Mouse (Mus musculus) right cerebral cortex, postnatal 36 days (tissue): Measurements from ENCODE around the gene Tldc1.

Experiments
- DNase-seq, 2 experiments: peaks; one replicate each; pipeline ENCODE4 v3.0.0; 2022; ENCODE audit warnings: low spot score in 2 of 2, mixed read lengths in 1 of 2

Gene Tldc1

DNA sequence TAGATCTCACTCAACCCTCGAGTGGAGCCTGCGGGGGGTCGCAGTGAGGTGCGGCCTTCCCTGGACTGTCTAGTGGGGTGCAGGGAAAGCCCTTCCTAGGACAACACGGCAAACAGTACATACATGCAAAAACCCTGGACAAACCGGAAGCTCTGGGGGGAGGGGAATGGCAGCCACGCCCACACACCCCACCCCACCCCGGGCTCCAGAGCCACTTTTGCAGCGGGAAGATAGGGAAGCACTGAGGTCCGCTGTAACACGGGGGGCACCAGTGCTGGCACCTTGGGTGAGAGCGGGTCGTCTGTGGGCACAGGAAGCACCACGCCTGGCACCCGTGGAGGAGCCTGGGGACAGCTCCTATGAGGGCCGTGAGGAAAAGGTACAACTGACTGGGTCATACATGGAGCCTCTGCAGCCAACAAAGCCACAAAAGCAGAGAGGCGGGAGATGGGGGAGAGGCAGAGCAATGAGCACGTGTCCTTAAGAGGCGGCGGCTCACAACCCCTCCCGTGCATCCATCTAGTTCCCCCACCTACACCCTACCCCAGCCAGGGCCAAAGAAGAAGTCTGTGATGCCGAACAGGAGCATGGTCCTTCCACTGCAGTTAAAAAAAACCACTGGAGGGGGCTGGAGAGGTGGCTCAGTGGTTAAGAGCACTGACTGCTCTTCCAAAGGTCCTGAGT is 12.3 kb downstream of the Tldc1 start:
- no peak for DNase-seq

DNA sequence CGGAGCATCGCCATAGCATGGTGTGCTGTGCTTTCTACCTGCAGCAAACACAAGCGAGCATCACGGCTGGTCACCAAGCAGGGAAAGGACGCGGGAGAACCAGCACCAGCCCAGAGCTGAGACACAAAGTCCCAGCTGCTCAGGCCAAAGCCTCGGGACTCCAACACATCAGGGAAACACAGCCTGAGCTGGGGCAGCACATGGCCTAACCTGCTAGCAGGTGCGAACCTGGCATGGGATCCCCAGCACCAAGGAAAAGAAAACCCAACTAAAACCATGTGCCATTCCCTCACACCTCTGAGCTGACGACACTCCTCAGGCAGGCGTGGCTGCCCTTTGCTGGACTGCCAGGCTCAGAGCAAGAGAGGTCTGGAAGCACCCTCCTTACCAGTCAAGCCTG is 12.9 kb downstream of the Tldc1 start:
- DNase-seq = no peak

DNA sequence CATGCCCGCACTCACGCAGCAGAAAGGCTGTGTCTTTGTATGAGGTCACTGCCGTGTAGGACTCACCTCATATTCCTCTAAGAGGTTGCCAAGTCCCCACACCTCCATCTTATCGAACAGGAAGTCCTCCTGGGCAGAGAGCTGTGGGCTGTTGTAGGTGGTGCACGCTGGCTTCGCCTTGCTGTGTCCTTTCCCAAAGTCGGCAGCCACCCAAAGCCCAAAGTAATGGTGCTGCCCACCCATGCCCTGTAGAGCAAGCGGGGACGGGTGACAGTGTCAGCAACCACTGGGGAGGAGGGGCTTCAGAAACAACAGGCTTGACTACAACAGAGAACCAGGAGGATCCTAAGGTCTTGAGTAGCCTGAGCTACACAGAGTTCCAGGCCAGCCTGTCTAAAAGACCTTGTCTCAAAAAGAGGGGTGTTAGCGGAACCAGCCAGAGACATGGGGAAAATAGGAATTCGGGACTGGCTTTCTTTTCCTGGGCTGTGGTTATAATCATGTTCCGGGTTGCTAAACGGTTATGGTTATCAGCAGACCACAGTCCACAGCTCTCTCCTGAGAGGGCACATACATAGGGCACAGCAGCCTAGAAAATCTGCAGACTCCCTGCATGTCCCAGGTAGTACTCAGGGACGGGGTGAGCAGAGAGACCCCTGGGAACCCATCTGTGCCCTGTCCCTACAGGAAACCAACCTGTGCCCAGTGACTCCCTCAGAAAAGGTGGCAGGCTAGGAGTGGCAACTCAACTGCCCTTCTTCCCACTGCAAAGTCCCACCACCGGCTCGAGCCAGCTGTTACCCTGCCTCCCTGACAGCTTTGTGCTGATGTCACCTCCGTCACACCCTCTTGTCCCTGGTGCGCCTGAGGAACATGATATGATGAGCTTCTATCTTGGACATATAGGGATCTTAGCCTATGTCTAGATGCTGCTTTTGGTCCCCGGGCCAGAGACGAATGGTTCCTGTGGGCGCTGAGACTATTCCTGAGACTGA is 15.7 kb downstream of the Tldc1 start:
- no peak for DNase-seq

DNA sequence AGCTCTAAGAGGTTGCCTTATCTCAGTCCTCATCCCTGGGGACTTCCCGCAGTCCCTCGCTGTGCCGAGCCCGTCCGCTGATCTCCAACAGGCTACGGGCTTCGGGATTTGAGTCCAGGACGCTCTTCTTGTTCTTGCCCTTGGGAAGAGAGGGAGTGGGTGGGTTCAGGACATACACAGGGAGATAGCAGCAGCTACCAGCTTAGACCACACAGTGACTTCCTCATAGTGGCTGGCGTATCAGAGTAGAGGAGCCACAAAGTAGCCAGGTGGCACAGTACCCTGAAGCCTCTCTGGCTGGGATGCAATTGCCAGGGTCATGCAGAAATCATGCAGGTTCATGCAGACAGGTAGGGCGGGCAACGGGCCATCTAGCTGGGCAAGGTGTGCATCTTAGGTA is 16.5 kb downstream of the Tldc1 start:
- no peak for DNase-seq

DNA sequence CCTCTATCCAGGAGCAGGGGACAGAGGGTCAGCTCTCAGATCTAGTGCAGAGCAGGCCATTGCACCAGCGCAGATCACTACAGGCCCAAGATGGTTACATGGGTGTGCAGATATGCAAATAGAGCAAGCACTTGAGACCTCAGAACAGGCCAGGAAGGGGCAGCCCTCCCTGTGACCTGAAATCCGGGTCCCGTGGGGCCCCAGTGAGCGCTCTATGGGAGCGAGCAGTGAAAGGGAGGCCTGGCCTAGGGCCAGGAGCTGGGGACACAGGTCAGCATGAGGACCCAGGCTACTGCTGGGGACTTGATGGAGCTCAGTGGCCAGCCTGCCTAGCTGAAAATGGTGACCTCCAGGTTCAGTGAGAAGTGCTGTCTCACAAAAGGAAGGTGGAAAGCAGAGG is 21.7 kb downstream of the Tldc1 start:
- no peak for DNase-seq

DNA sequence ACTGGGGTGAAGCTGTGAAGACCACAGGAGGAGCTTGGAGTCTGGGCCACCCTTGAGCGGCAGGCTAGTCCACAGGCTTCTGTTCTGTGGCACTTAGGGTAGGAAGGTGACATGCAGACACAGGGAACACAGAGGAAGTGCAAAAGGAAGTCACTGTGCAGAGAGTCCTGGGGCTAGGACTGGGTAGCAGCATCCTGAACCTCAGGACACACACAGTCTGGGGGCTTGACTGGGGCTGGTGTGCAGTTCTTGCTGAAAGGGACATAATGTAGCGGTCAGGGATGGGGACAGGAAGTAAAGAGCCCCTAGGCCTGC is 22.1 kb downstream of the Tldc1 start:
- DNase-seq = no peak

DNA sequence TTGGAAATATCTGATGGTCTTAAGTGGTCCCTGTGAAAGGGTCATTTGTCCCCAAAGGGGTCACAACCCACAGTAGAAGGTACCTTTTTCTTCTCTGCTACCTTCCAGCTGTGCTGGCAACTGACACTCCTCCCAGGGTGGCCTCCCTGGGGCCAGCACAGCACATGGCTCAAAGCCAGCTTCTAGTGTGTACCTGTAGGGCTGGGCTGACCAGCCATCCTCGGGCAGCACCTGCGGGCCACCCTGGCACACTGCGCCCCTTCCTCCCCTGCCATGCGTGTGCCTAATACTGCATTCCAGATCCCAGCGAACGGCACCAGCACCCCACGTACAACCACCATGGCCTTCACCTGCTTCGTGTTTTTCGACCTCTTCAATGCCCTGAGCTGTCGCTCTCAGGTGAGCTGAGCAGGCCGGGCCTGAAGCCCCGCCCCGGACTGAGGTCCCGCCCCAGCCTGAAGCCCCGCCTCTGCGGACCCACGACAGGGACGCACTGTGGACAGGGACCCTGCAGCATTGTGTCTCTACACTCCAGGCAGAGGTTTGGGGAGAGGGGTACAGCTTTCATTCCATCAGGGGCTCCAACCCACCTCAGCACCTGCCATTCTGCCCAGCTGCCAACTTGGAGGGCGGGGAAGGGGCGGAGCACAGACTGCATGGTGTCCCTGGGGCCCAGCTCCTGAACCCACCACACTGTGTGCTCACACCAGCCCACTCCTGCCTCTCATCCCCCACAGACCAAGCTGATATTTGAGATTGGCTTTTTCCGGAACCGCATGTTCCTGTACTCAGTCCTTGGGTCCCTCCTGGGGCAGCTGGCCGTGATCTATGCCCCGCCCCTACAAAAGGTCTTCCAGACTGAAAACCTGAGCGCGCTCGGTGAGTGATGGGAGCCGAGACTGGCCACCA is 22.7 kb downstream of the Tldc1 start:
- DNase-seq = no peak

DNA sequence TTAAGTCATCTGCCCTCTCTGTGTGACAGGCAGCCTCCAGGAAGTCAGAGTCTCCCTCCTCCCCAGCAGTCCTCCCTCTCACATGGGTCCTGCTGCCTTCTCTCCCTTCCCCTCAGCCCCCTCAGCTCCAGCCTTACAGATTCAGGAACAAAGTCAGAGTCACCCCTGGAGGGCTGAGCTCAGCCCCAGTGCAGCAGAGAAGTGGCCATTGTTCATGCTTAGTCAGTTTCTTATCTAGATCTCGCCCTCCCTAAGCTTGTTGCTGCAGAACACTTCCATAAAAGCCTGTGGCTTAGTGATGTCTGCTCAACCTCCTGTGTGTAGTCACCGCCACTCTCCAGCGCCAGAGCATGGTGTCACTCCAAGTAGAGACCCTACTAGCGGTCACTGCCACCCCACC is 33.6 kb downstream of the Tldc1 start:
- no peak for DNase-seq

DNA sequence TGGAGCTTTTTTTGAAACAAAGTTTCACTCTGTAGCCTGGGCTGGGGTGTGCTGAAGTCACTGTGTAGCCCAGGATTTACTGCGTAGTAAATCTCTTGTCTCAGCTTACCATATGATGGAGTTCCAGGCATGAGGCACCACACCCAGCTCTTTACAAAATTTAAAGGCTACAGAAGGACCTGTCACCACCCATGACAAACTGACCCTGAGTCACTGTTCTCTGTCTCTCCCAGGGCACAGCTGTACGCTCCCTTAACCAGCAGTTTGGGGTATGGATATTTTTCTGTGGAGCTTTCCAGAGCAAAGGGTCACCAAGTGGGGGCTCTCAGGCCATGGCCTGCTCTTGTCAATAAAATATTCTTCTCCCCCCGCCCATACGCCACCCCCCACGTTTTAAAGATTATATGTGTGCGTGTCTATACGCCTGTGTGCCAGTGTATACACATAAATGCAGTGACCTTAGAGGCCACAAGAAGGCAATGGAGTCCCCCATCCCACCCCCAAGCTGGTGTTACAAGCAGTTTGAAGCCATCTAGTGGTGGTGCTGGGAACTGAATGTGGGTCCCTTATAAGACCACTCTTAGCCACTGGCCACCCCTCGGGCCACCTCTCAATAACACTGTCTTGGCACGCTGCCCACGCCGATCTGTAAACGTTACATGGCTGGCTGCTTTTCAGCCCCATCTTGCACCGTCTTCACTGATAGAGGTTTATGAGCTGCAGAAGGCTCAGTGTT is 34.8 kb downstream of the Tldc1 start:
- no peak for DNase-seq

DNA sequence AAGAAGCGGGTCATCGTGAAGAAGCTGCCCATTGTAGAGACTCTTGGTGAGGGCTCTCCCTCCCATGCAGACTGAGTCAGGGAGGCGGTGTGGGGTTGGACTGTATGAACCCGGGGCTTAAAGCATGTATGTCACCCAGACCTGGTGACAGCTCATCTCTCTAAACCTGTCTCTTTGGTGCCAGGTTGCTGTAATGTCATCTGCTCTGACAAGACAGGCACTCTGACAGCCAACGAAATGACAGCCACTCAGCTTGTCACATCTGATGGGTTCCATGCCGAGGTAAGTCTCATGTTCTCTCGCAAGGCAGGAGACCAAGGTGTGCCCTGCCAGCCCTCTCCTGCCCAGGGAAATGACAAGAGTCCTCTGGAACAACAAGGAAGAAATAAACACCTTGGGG is 35.8 kb downstream of the Tldc1 start:
- DNase-seq = no peak

DNA sequence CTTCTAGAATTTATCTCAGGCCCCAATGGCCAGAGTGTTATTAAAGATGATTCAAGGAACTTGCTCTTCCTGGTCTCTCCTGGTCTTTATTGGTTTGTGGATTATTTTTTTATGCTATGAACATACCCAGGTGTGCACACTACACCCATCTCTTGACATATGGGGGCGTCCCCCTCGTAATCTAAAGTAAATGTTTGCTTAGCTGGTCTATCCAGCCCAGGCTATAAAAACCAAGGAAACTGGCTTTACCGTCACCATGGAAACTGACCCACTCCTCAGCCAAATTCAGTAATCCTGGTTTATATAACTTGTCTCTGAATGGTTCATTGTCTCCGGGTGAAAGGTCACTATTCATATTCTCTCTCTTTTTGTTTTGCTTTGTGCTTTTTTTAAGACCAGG is 37.6 kb downstream of the Tldc1 start:
- no peak for DNase-seq

DNA sequence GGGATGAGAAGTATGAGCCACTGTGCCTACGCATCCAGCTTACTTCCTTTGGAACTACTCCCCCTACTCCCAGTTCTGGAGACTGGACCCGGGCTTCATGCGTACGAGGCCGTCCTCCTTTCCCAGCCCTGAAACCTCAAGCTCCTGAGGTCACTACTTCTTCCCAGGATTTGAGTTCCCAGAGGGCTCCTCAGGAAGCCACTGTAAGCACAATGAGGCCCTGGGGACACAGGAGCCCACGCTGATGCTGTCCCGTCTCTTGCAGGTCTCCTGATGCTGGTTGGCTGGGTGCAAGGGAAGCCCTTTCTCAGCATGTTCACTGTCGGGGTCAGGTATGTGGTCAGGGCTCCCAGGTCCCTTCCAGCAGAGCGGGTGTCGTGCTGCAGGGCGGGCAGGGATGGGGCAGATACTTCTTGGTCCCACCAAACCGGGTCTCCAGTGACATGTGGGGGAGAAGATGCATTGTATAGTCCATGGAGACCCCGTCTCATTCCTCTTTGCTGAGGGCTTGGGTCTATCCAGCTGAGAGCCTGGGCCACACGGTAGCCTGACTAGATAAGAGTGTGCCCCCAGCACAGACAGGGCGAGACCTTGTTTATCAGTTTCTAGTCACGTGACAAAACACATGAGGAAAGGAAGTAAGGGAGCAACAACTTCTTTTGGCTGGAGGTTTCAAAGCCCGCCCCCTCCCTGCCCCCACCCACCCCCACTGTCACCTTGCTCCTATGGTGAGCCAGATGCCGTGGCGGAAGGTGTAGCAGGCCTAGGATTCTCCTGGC is 39.9 kb downstream of the Tldc1 start:
- no peak for DNase-seq

DNA sequence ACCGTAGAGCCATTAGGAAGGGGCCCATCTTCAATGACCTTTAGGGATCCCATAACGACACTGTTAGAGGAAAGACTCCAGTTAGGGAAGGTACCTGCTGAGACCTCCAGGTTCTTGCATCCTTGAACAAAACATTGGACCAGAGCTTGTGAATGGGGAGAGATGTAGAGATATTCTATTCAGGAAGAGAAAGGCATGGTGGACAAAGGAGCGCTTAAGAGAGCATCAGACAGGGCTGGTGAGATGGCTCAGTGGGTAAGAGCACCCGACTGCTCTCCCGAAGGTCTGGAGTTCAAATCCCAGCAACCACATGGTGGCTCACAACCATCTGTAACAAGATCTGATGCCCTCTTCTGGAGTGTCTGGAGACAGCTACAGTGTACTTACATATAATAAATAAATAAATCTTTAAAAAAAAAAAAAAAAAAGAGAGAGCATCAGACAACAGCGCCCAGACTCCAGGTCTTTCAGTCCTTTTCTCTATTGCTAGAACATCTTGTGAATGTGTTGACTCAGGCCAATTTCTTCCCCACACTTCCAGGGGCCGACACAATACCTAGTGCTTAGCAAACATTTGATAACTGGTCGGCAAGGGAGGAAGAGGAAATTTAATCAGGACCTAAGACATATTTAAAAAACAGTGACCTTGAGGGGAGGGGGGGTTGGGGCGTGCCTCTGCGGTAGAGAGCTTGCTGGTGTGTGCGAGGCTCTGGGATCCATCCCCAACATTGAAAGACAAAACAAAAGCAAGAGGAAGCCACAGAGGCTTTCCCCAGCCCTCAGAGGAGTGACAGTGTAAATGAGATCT is 40.9 kb downstream of the Tldc1 start:
- DNase-seq = no peak

DNA sequence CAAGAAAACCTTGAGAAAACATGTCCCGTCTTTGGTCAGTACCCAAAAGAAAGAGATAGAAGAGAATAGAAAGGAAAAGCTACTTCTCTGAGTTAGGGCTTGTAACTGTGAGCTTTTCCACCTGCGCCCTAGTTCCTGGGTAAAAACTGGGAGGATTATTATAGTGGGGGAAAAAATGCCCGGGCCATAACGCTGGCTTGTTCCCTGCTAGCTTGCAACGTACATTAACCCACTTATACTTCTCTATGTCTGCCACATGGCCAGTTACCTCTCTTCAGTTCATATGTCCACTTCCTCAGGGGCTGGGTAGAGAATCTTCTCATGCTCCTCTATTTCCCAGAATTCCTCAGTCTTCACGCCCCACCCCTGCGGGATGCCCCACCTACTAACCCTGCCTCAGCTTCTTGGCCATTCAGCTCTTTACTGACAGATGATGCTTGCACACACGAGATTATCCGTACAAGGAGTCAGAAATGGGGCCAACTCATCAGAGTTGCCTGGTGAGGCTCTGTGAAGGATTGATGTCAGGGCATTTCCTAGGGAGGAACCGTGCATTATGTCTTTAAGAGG is 41.8 kb downstream of the Tldc1 start:
- no peak for DNase-seq

DNA sequence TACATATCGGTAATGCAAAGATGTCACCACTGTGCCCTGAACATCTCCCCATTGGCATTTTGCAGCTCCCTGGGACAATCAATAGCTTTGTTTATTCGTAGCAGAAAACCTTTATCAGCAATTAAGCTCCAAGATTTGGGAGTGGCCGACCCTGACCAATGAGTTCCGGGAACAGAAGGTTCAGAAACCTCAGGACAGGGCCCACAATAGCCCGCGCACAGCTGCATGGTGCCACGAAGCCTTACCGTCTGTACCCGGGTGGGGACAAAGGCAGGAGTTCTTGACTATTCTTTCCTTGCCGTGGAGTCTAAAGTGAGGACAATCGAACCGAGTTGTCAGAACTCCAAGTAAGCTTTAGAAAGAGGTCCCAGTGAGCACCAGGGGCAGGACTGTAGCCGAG is 46.1 kb downstream of the Tldc1 start:
- no peak for DNase-seq

DNA sequence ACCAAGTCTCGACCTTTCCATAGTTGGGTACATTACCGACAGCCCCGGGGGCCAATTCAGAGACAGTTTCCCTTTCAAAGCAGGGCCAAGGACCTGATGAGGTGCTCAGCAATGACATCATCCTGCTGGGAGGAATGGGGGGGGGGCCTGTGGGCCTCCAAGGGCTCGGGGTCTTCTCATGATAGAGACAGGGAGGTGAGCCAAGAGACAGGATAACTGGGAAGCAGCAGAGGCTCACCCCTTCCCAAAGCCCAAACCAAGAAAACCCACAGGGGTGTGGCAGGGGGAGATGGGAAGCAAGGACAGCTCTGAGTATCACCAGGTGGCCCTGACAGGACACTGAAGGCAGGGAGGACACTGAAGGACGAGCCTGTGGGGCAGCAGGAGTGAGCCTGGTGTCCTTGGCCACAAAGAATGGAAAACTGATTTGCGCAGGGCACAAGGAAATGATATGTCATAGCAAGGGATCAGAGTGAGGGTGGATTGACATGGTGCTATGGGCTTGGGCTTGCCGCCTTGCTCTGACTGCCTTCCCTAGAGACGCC is 49.8 kb downstream of the Tldc1 start:
- no peak for DNase-seq

DNA sequence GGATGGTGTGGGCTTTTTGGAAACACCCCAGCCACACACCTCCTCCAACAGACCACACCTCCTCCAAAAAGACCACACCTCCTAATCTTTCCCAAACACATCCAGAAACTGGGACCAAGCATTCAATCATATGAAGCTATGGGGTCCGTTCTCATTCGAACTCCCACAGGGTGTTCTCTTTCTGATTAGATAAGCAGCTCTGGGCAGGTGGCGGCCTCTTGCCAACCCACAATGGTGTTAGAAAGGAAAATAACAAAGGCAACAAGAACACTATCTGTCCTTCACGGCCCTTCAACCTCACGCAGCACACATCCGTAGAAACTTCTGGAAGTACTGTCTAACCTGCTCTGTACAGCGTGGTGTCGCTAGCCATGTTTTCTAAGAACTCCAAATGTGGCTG is 51.1 kb downstream of the Tldc1 start:
- DNase-seq = no peak

DNA sequence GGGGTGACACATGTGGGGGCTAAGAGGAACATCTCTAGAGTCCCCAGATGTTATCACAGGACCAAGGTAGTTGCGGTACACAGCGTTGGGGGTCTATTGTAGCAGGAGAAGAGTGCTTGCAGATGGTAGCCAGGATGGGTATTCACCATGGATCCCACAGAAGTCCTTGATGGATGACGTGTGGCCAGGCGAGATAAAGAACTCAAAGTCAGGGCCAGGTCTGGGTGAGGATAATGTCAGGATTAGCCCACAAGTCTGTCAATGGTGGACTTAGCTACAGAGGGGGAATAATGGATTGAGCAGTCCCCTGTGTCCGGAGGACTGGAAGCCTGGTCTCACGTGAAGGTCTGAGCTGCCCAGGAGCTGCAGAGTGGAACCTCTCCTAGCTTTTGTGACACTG is 53.6 kb downstream of the Tldc1 start:
- no peak for DNase-seq

DNA sequence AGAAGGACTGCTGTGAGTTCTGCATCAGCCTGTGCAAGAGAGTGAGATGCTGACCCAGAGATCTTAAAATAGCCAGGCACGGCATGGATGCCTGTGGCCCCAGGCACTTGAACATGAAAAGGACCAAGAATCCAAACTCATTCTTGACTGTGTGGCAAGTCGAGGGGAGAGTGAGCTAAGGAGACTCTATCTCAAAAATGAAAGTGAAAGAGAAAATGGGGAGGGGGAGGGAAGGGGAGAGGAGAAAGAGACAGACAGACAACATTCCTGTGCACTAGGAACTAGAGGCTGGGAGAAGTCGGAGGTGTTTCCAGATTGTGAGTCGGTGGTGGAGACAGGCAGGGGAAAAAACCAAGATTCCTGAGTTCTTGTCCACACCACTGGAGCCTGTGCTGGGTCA is 54.5 kb downstream of the Tldc1 start:
- no peak for DNase-seq
